Mouse (Mus musculus) liver, embryonic 15.5 days (tissue): ENCODE data around the gene Dact3. TPM values are rescaled to one million over a fixed set of nuclear protein-coding genes. Genes with fewer than 3 reads are reported as not detected.

Experiments
- ATAC-seq: fragments of 200-750 bp; cut with Nextera tagmentation; 2 replicates; pipeline ENCODE4 v1.8.0; 2017; ENCODE audit warnings: moderate number of reproducible peaks, mild to moderate bottlenecking, moderate library complexity; ENCODE audit not compliant: insufficient read depth
- H3K27ac ChIP-seq: fragments of 300-500 bp; sonication (generic); replicated peaks from 2 replicates; pipeline ENCODE4 v1.5.1; 2015; ENCODE audit warnings: mild to moderate bottlenecking, inconsistent platforms
- H3K27me3 ChIP-seq: fragments of 300-500 bp; sonication (generic); 2 replicates; pipeline ENCODE4 v1.6.1; 2015; ENCODE audit warnings: mild to moderate bottlenecking, inconsistent platforms
- H3K36me3 ChIP-seq: fragments of 300-500 bp; sonication (generic); replicated peaks from 2 replicates; pipeline ENCODE4 v1.6.1; 2015; ENCODE audit warnings: moderate library complexity, mild to moderate bottlenecking, inconsistent platforms
- H3K4me1 ChIP-seq: fragments of 300-500 bp; sonication (generic); replicated peaks from 2 replicates; pipeline ENCODE4 v1.6.1; 2015; ENCODE audit warnings: inconsistent platforms
- H3K4me2 ChIP-seq: fragments of 300-500 bp; sonication (generic); 2 replicates; pipeline ENCODE4 v1.6.1; 2015; ENCODE audit warnings: moderate library complexity, mild to moderate bottlenecking, inconsistent platforms
- H3K4me3 ChIP-seq: fragments of 300-500 bp; sonication (generic); replicated peaks from 2 replicates; pipeline ENCODE4 v1.5.1; 2015; ENCODE audit warnings: mild to moderate bottlenecking, inconsistent platforms
- H3K9ac ChIP-seq: fragments of 300-500 bp; sonication (generic); 2 replicates; pipeline ENCODE4 v1.6.1; 2015; ENCODE audit warnings: moderate library complexity, mild to moderate bottlenecking, inconsistent platforms
- H3K9me3 ChIP-seq: fragments of 300-500 bp; sonication (generic); replicated peaks from 2 replicates; pipeline ENCODE4 v1.6.1; 2016; ENCODE audit warnings: inconsistent platforms
- WGBS: fragments of 180-500 bp; shearing (Covaris S2); methylation state at CpG from one replicate; pipeline ENCODE4 v1.1.7; 2015; ENCODE audit warnings: mixed read lengths; ENCODE audit not compliant: insufficient replicate concordance; 5-methylcytosine and 5-hydroxymethylcytosine counted together
- polyA plus RNA-seq: library from polyadenylated mRNA; unstranded; fragments of >200 nt; fragmentation: Nextera tagmentation; extraction: Ambion mirVana; gene quantifications from 2 replicates; pipeline ENCODE4 v1.2.1, GENCODE M21; 2015

The Dact3 gene
- polyA plus RNA-seq, 1 experiment from 2014 or later = 0.14 TPM

GRCm38 (mm10) chr7:16891641-16892351 lies 16.7 kb downstream of the Dact3 start, which contains the start of gene Gng8:
Gene Gng8 (plus strand): TSS chr7:16891786.
- Histone ChIP-seq H3K4me3 (peak within 1 kb of the TSS; percentile 44), H3K36me3 (no peaks in the 10 kb centered on the region), H3K9ac (no peak within 1 kb of the TSS), H3K27ac (no peak within 1 kb of the TSS), H3K4me2 (peak within 1 kb of the TSS; percentile 75), H3K4me1 (peaks cover 25% of the 10 kb centered on the region), H3K27me3 (peaks cover 89% of the 10 kb centered on the region), H3K9me3 (no peaks in the 10 kb centered on the region)
- peak; percentile 82 for ATAC-seq
- WGBS = under 1% methylated on average over 30 of the region's 30 CpGs

- 31% methylated on average over 9 of the region's 9 CpGs for WGBS
- peak overlapping the region; percentile 75 for H3K4me2 ChIP-seq
- peaks cover 83% of the 10 kb centered on the region for H3K27me3 ChIP-seq
- H3K4me3 ChIP-seq = no peak overlapping the region
- no peaks in the 10 kb centered on the region for H3K9me3 ChIP-seq
- no peak for ATAC-seq
- H3K4me1 ChIP-seq = peaks cover 25% of the 10 kb centered on the region
- H3K9ac ChIP-seq = no peak overlapping the region
- no peak overlapping the region for H3K27ac ChIP-seq
- no peaks in the 10 kb centered on the region for H3K36me3 ChIP-seq
Observed at GRCm38 (mm10) chr7:16892352-16892730, 17.2 kb downstream of the Dact3 start.

- Histone ChIP-seq H3K27ac (no peak overlapping the region), H3K9me3 (no peaks in the 10 kb centered on the region)
Observed at GRCm38 (mm10) chr7:16893612-16894011, 18.5 kb downstream of the Dact3 start.

GRCm38 (mm10) chr7:16894279-16894678 lies 19.2 kb downstream of the Dact3 start:
- no peak for ATAC-seq
- Histone ChIP-seq H3K36me3 (no peaks in the 10 kb centered on the region), H3K9ac (no peak overlapping the region), H3K4me3 (no peak overlapping the region), H3K27me3 (peaks cover 65% of the 10 kb centered on the region), H3K4me1 (peaks cover 25% of the 10 kb centered on the region), H3K27ac (no peak overlapping the region), H3K9me3 (no peaks in the 10 kb centered on the region), H3K4me2 (no peak overlapping the region)
- WGBS = 7% methylated on average over 4 of the region's 4 CpGs

More at GRCm38 (mm10) chr7:16893612-16894011, 18.5 kb downstream of the Dact3 start:
- Histone ChIP-seq H3K9ac (no peak overlapping the region), H3K27me3 (peaks cover 70% of the 10 kb centered on the region), H3K4me2 (no peak overlapping the region), H3K36me3 (no peaks in the 10 kb centered on the region), H3K4me1 (peaks cover 25% of the 10 kb centered on the region), H3K4me3 (no peak overlapping the region)
- ATAC-seq = no peak
- WGBS = 8% methylated on average over 6 of the region's 6 CpGs

- Histone ChIP-seq H3K27me3 (peaks cover 63% of the 10 kb centered on the region), H3K4me1 (peaks cover 25% of the 10 kb centered on the region), H3K9ac (no peak overlapping the region), H3K36me3 (no peaks in the 10 kb centered on the region), H3K4me3 (no peak overlapping the region), H3K9me3 (no peaks in the 10 kb centered on the region), H3K4me2 (peak overlapping the region; percentile 48), H3K27ac (no peak overlapping the region)
- ATAC-seq = peak; percentile 18; the same call in 1 of the 2 replicates
- WGBS = 1% methylated on average over 24 of the region's 24 CpGs
Observed at GRCm38 (mm10) chr7:16895000-16895399, 19.9 kb downstream of the Dact3 start.

GRCm38 (mm10) chr7:16895511-16895910 lies 20.4 kb downstream of the Dact3 start:
- Histone ChIP-seq H3K9ac (no peak overlapping the region), H3K4me1 (peaks cover 25% of the 10 kb centered on the region), H3K27me3 (peaks cover 63% of the 10 kb centered on the region), H3K4me2 (peak overlapping the region; percentile 48; the same call in 1 of the 2 replicates), H3K4me3 (no peak overlapping the region), H3K27ac (no peak overlapping the region), H3K9me3 (no peaks in the 10 kb centered on the region), H3K36me3 (no peaks in the 10 kb centered on the region)
- ATAC-seq = no peak
- 32% methylated on average over 10 of the region's 10 CpGs for WGBS

- Histone ChIP-seq H3K27ac (no peak overlapping the region), H3K9ac (no peak overlapping the region)
Observed at GRCm38 (mm10) chr7:16900526-16900925, 25.4 kb downstream of the Dact3 start.

GRCm38 (mm10) chr7:16903439-16903955 lies 28.4 kb downstream of the Dact3 start:
- H3K4me1 ChIP-seq = peaks cover 42% of the 10 kb centered on the region
- H3K27ac ChIP-seq = no peak overlapping the region

More at GRCm38 (mm10) chr7:16900526-16900925, 25.4 kb downstream of the Dact3 start:
- no peak overlapping the region for H3K4me3 ChIP-seq
- peaks cover 16% of the 10 kb centered on the region for H3K27me3 ChIP-seq
- H3K36me3 ChIP-seq = no peaks in the 10 kb centered on the region
- no peaks in the 10 kb centered on the region for H3K9me3 ChIP-seq
- 40% methylated on average over 5 of the region's 5 CpGs for WGBS
- H3K4me1 ChIP-seq = peaks cover 25% of the 10 kb centered on the region
- ATAC-seq = no peak
- H3K4me2 ChIP-seq = no peak overlapping the region

GRCm38 (mm10) chr7:16904120-16904675 lies 29.1 kb downstream of the Dact3 start:
- Histone ChIP-seq H3K27me3 (peaks cover 43% of the 10 kb centered on the region), H3K9me3 (no peaks in the 10 kb centered on the region), H3K9ac (no peak overlapping the region), H3K27ac (no peak overlapping the region), H3K4me1 (peaks cover 46% of the 10 kb centered on the region), H3K4me2 (no peak overlapping the region), H3K36me3 (no peaks in the 10 kb centered on the region), H3K4me3 (no peak overlapping the region)
- ATAC-seq = no peak
- WGBS = 40% methylated on average over 8 of the region's 10 CpGs

More at GRCm38 (mm10) chr7:16903439-16903955, 28.4 kb downstream of the Dact3 start:
- no peaks in the 10 kb centered on the region for H3K36me3 ChIP-seq
- no peak for ATAC-seq
- H3K9ac ChIP-seq = no peak overlapping the region
- 15% methylated on average over 2 of the region's 2 CpGs for WGBS
- no peak overlapping the region for H3K4me2 ChIP-seq
- no peaks in the 10 kb centered on the region for H3K9me3 ChIP-seq
- no peak overlapping the region for H3K4me3 ChIP-seq
- peaks cover 36% of the 10 kb centered on the region for H3K27me3 ChIP-seq

- Histone ChIP-seq H3K36me3 (no peaks in the 10 kb centered on the region), H3K27me3 (peaks cover 40% of the 10 kb centered on the region), H3K9ac (no peak overlapping the region), H3K27ac (no peak overlapping the region), H3K4me2 (no peak overlapping the region), H3K4me3 (no peak overlapping the region), H3K4me1 (peaks cover 46% of the 10 kb centered on the region), H3K9me3 (no peaks in the 10 kb centered on the region)
- no peak; the same call in 1 of the 2 replicates for ATAC-seq
- 26% methylated on average over 9 of the region's 9 CpGs for WGBS
Observed at GRCm38 (mm10) chr7:16905491-16906021, 30.4 kb downstream of the Dact3 start.

- Histone ChIP-seq H3K4me1 (peaks cover 46% of the 10 kb centered on the region), H3K4me2 (peak within 1 kb of the TSS; percentile 8; the same call in 1 of the 2 replicates), H3K9ac (no peak within 1 kb of the TSS), H3K9me3 (no peaks in the 10 kb centered on the region), H3K27me3 (peaks cover 37% of the 10 kb centered on the region), H3K4me3 (no peak within 1 kb of the TSS), H3K36me3 (no peaks in the 10 kb centered on the region), H3K27ac (no peak within 1 kb of the TSS)
- WGBS = 15% methylated on average over 6 of the region's 6 CpGs
- ATAC-seq = no peak
Observed at GRCm38 (mm10) chr7:16906281-16906680, 31.2 kb downstream of the Dact3 start, which contains the start of gene Ptgir. Gene Ptgir (plus strand): TSS chr7:16906490.
